Mouse (Mus musculus) liver, adult 2 months (tissue): Measurements from ENCODE around the gene Fanci. TPM values are rescaled to one million over a fixed set of nuclear protein-coding genes. Genes with fewer than 3 reads are reported as not detected.

ENCODE experiments used
- DNase-seq: peaks from one replicate; pipeline ENCODE4 v3.0.0-alpha.2; 2011; ENCODE audit warnings: low read depth, low spot score; ENCODE audit errors: extremely low read depth
- H3K27ac ChIP-seq: fragments of 200-500 bp; replicated peaks from 2 replicates; pipeline ENCODE4 v1.5.1; 2012; ENCODE audit warnings: low read depth, mild to moderate bottlenecking, control low read depth, inconsistent platforms, low read length; ENCODE audit not compliant: insufficient read depth
- H3K27me3 ChIP-seq: fragments of 200-500 bp; 2 replicates; pipeline ENCODE4 v1.6.1; 2012; ENCODE audit warnings: mild to moderate bottlenecking, moderate library complexity, low read length, inconsistent platforms; ENCODE audit not compliant: control insufficient read depth, insufficient read depth
- H3K36me3 ChIP-seq: fragments of 200-500 bp; 2 replicates; pipeline ENCODE4 v1.6.1; 2012; ENCODE audit warnings: low read length, inconsistent platforms; ENCODE audit not compliant: control insufficient read depth, insufficient read depth
- H3K4me1 ChIP-seq: fragments of 200-500 bp; 2 replicates; pipeline ENCODE4 v1.6.1; 2011; ENCODE audit warnings: low read length; ENCODE audit not compliant: control insufficient read depth, insufficient read depth
- H3K4me3 ChIP-seq: fragments of 200-500 bp; 2 replicates; pipeline ENCODE4 v1.5.1; 2011; ENCODE audit warnings: low read depth, mild to moderate bottlenecking, control low read depth, low read length, moderate library complexity; ENCODE audit not compliant: insufficient read depth
- H3K79me2 ChIP-seq: fragments of 200-500 bp; 2 replicates; pipeline ENCODE4 v1.6.1; 2012; ENCODE audit warnings: inconsistent platforms, mild to moderate bottlenecking, low read length, moderate library complexity; ENCODE audit not compliant: control insufficient read depth, insufficient read depth
- H3K9ac ChIP-seq: fragments of 200-500 bp; 2 replicates; pipeline ENCODE4 v1.6.1; 2012; ENCODE audit warnings: low read depth, mild to moderate bottlenecking, control low read depth, inconsistent platforms, low read length
- CTCF ChIP-seq: fragments of 200-500 bp; IDR thresholded peaks from 2 replicates; pipeline ENCODE4 v1.5.1; 2011; ENCODE audit warnings: low read depth, low read length, control low read depth
- POLR2A ChIP-seq: fragments of 200-500 bp; IDR thresholded peaks from 2 replicates; pipeline ENCODE4 v1.6.1; 2011; ENCODE audit warnings: low read length, control low read depth; ENCODE audit not compliant: insufficient read depth; ENCODE audit errors: extremely low read depth
- WGBS: fragments of 180-500 bp; shearing (Covaris S2); methylation state at CpG from one replicate; pipeline ENCODE4 v1.1.7; 2018; 5-methylcytosine and 5-hydroxymethylcytosine counted together
- polyA plus RNA-seq: library from polyadenylated mRNA; depleted of rRNA; stranded (reverse); fragments of >200 nt; gene quantifications from 2 replicates; pipeline ENCODE4 v1.2.3, GENCODE M21; 2012
- total RNA-seq: library from RNA; depleted of rRNA; stranded (reverse); fragments of >200 nt; gene quantifications from 2 replicates; pipeline ENCODE4 v1.2.3, GENCODE M21; 2014

The Fanci gene
- total and polyA plus RNA-seq, 2 experiments, result 0.02 to 0.18 TPM

- Histone ChIP-seq H3K27me3 (no peaks in the 10 kb centered on the region), H3K36me3 (no peaks in the 10 kb centered on the region), H3K27ac (no peak overlapping the region), H3K4me3 (no peak overlapping the region), H3K79me2 (no peaks in the 10 kb centered on the region), H3K4me1 (no peaks in the 10 kb centered on the region), H3K9ac (no peak overlapping the region)
- 92% methylated on average over 9 of the region's 9 CpGs for WGBS
- no peak for DNase-seq
- TF ChIP-seq CTCF (no peak), POLR2A (no peak)
Measured at GRCm38 (mm10) chr7:79473496-79474194, 81.9 kb downstream of the Fanci start.

GRCm38 (mm10) chr7:79474831-79475399 lies 83.2 kb downstream of the Fanci start:
- DNase-seq, result no peak
- WGBS, result 74% methylated on average over 5 of the region's 5 CpGs

DNA sequence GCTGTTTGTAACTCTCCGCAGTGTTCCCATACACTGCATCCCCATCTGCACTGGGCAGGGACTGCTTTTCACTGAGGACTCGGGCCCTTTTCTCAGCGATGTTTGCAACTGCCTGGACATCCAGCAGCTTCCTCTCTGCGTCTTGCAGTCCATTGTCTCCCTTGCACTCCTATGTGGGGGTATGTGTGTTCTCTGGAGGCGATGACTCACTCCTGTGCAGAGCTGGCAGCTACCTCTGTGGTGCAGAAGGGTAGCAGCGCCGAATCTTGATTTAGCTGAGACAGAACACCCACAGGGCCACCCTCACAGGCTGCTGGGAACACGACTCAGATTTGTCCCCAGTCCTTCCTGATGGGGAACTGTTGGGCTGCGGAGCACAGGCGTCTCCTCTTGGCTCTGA lies 94.8 kb downstream of the Fanci start:
- Histone ChIP-seq H3K4me3 (no peak overlapping the region), H3K79me2 (no peaks in the 10 kb centered on the region), H3K4me1 (no peaks in the 10 kb centered on the region), H3K27me3 (no peaks in the 10 kb centered on the region), H3K9ac (no peak overlapping the region), H3K27ac (no peak overlapping the region), H3K36me3 (no peaks in the 10 kb centered on the region)
- no peak for DNase-seq
- TF ChIP-seq CTCF, result no peak
- TF ChIP-seq POLR2A, result no peak
- 52% methylated on average over 10 of the region's 10 CpGs for WGBS

More at GRCm38 (mm10) chr7:79474831-79475399, 83.2 kb downstream of the Fanci start:
- no peak overlapping the region for H3K9ac ChIP-seq
- no peaks in the 10 kb centered on the region for H3K27me3 ChIP-seq
- H3K4me3 ChIP-seq, result no peak overlapping the region
- no peaks in the 10 kb centered on the region for H3K79me2 ChIP-seq
- TF ChIP-seq POLR2A (no peak), CTCF (no peak)
- H3K4me1 ChIP-seq, result no peaks in the 10 kb centered on the region
- no peak overlapping the region for H3K27ac ChIP-seq
- no peaks in the 10 kb centered on the region for H3K36me3 ChIP-seq

DNA sequence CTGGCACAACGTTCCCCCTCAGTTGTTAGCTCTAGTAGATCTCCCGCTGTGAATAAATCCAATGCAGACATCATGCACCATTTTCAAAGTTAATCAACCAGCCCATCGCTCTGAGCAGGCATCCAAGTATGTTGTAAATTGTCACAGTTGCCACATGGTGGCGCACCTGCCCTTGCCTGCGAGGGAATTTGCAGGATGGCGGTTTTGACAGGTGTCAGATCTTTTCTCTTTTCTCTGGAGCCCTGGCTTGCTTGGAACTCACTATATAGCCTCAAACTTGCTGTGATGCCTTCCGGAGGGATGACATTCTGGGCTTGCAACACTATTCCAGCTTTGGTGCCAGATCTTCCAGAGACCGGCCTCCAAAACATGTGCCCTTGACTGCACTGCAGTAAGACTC lies 102.2 kb downstream of the Fanci start:
- H3K79me2 ChIP-seq, result no peaks in the 10 kb centered on the region
- no peak overlapping the region for H3K27ac ChIP-seq
- no peak overlapping the region for H3K4me3 ChIP-seq
- H3K27me3 ChIP-seq, result peaks cover 7% of the 10 kb centered on the region; the same call in 1 of the 2 replicates
- peak; percentile 89 for TF ChIP-seq CTCF
- no peak for TF ChIP-seq POLR2A
- no peaks in the 10 kb centered on the region for H3K36me3 ChIP-seq
- no peak overlapping the region for H3K9ac ChIP-seq
- DNase-seq, result peak; percentile 28
- 10% methylated on average over 8 of the region's 8 CpGs for WGBS
- H3K4me1 ChIP-seq, result no peaks in the 10 kb centered on the region

DNA sequence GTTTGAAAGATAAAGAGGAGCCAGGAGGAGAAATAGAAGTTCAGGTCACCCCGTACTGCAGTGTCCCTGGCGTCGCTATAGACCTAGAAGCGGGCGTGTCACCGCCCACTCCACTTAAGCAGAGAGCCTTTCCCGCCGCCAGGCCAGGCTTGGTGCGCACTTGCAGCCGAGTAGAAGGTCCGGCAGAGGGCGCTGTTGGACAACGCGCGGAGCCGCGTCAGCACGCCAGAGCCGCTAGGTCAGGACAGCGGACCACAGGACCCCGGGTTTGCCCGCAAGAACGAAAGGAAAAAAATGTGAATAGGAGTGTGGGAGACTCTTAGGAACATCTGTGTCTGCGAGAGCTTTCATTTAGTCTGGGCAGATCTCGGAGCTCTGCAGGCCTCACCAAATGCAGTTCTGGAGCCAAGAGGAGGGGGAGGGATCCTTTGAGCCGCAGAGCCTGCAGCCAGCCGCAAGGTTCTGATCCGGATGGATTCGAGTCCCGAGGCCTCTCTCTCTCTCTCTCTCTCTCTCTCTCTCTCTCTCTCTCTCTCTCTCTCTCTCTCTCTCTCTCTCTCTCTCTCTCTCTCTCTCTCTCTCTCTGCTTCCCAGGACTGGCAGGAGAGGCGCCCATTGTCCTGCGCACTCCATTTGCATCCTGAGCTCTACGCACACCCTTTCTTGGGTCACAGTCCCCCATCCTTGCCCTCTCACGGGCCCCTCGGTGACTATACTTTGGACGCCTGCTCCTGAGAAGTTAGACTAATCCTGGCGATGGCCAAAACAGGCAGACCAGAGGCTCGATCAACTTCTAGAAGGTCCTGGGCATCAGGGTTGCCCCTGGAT lies 104.5 kb downstream of the Fanci start:
- Histone ChIP-seq H3K9ac (no peak overlapping the region), H3K36me3 (no peaks in the 10 kb centered on the region), H3K4me3 (peak overlapping the region; percentile 15), H3K79me2 (no peaks in the 10 kb centered on the region), H3K27me3 (peaks cover 11% of the 10 kb centered on the region; the same call in 1 of the 2 replicates), H3K27ac (no peak overlapping the region), H3K4me1 (no peaks in the 10 kb centered on the region)
- peak; percentile 40 for DNase-seq
- TF ChIP-seq CTCF (peak; percentile 98), POLR2A (no peak)
- 7% methylated on average over 38 of the region's 38 CpGs for WGBS
